Mouse (Mus musculus): ENCODE measurements around the gene Trpm8. TPM values are rescaled to one million over a fixed set of nuclear protein-coding genes. Genes with fewer than 3 reads are reported as not detected.

Trpm8 gene
- polyA plus RNA-seq, 1 experiment from 2014 or later: not detected

GRCm38 (mm10) chr1:88422045-88422444, 144.6 kb downstream of the Trpm8 start:
- Histone ChIP-seq H3K9me3 (replicated peaks) (no peaks in the 10 kb centered on the region), H3K9ac (no peak overlapping the region), H3K4me1 (no peaks in the 10 kb centered on the region), H3K27ac (no peak overlapping the region), H3K36me3 (no peaks in the 10 kb centered on the region), H3K4me3 (no peak overlapping the region), H3K27me3 (replicated peaks) (no peaks in the 10 kb centered on the region), H3K4me2 (no peak overlapping the region)
- ATAC-seq: no peak
- WGBS (ENCODE audit: insufficient replicate concordance): 69% methylated on average over 10 of the region's 10 CpGs

GRCm38 (mm10) chr1:88422846-88423395, 145.5 kb downstream of the Trpm8 start:
- H3K36me3 ChIP-seq: no peaks in the 10 kb centered on the region
- no peaks in the 10 kb centered on the region for H3K27me3 ChIP-seq (replicated peaks)
- H3K4me1 ChIP-seq: no peaks in the 10 kb centered on the region
- H3K27ac ChIP-seq: no peak overlapping the region
- ATAC-seq: no peak
- no peak overlapping the region for H3K9ac ChIP-seq
- 57% methylated on average over 7 of the region's 7 CpGs for WGBS (ENCODE audit: insufficient replicate concordance)
- no peak overlapping the region for H3K4me2 ChIP-seq
- H3K9me3 ChIP-seq (replicated peaks): no peaks in the 10 kb centered on the region
- H3K4me3 ChIP-seq: no peak overlapping the region

GRCm38 (mm10) chr1:88424602-88425252, 147.3 kb downstream of the Trpm8 start:
- no peaks in the 10 kb centered on the region for H3K9me3 ChIP-seq (replicated peaks)
- H3K4me2 ChIP-seq: no peak overlapping the region
- no peaks in the 10 kb centered on the region for H3K4me1 ChIP-seq
- no peak overlapping the region for H3K9ac ChIP-seq
- H3K27me3 ChIP-seq (replicated peaks): no peaks in the 10 kb centered on the region
- no peak overlapping the region for H3K4me3 ChIP-seq
- WGBS (ENCODE audit: insufficient replicate concordance): 15% methylated on average over 8 of the region's 8 CpGs
- no peak for ATAC-seq
- H3K27ac ChIP-seq: no peak overlapping the region
- no peaks in the 10 kb centered on the region for H3K36me3 ChIP-seq

- no peak for ATAC-seq
- WGBS (ENCODE audit: insufficient replicate concordance): 64% methylated on average over 11 of the region's 11 CpGs
- H3K36me3 ChIP-seq: no peaks in the 10 kb centered on the region
- no peak overlapping the region for H3K4me2 ChIP-seq
- H3K4me3 ChIP-seq: no peak overlapping the region
- no peaks in the 10 kb centered on the region for H3K4me1 ChIP-seq
- H3K9ac ChIP-seq: no peak overlapping the region
- no peak overlapping the region for H3K27ac ChIP-seq
- H3K27me3 ChIP-seq (replicated peaks): no peaks in the 10 kb centered on the region
- H3K9me3 ChIP-seq (replicated peaks): no peaks in the 10 kb centered on the region
Measured at GRCm38 (mm10) chr1:88427987-88428741, 150.7 kb downstream of the Trpm8 start.

GRCm38 (mm10) chr1:88429413-88429812, 152.0 kb downstream of the Trpm8 start:
- no peaks in the 10 kb centered on the region for H3K36me3 ChIP-seq
- 17% methylated on average over 1 of the region's 1 CpGs for WGBS (ENCODE audit: insufficient replicate concordance)
- H3K9ac ChIP-seq: no peak overlapping the region
- no peak overlapping the region for H3K4me3 ChIP-seq
- no peak overlapping the region for H3K27ac ChIP-seq
- no peak for ATAC-seq
- no peaks in the 10 kb centered on the region for H3K4me1 ChIP-seq
- H3K4me2 ChIP-seq: no peak overlapping the region
- H3K9me3 ChIP-seq (replicated peaks): no peaks in the 10 kb centered on the region
- H3K27me3 ChIP-seq (replicated peaks): no peaks in the 10 kb centered on the region

GRCm38 (mm10) chr1:88431262-88431661, 153.8 kb downstream of the Trpm8 start:
- Histone ChIP-seq H3K9me3 (replicated peaks) (no peaks in the 10 kb centered on the region), H3K4me1 (no peaks in the 10 kb centered on the region), H3K9ac (no peak overlapping the region), H3K4me3 (no peak overlapping the region), H3K36me3 (no peaks in the 10 kb centered on the region), H3K27me3 (replicated peaks) (no peaks in the 10 kb centered on the region), H3K27ac (no peak overlapping the region), H3K4me2 (no peak overlapping the region)
- ATAC-seq: no peak
- WGBS (ENCODE audit: insufficient replicate concordance): 70% methylated on average over 4 of the region's 4 CpGs

- Histone ChIP-seq H3K4me2 (no peak overlapping the region), H3K4me1 (no peaks in the 10 kb centered on the region), H3K27ac (no peak overlapping the region), H3K27me3 (replicated peaks) (no peaks in the 10 kb centered on the region), H3K4me3 (no peak overlapping the region), H3K36me3 (no peaks in the 10 kb centered on the region), H3K9me3 (replicated peaks) (no peaks in the 10 kb centered on the region), H3K9ac (no peak overlapping the region)
- 33% methylated on average over 3 of the region's 3 CpGs for WGBS (ENCODE audit: insufficient replicate concordance)
- ATAC-seq: no peak
Measured at GRCm38 (mm10) chr1:88432601-88433000, 155.1 kb downstream of the Trpm8 start.

GRCm38 (mm10) chr1:88433096-88433883, 155.8 kb downstream of the Trpm8 start:
- H3K27ac ChIP-seq: no peak overlapping the region
- WGBS (ENCODE audit: insufficient replicate concordance): 26% methylated on average over 6 of the region's 6 CpGs

GRCm38 (mm10) chr1:88434057-88434456, 156.6 kb downstream of the Trpm8 start:
- Histone ChIP-seq H3K9me3 (replicated peaks) (no peaks in the 10 kb centered on the region), H3K36me3 (no peaks in the 10 kb centered on the region), H3K4me3 (no peak overlapping the region), H3K27ac (no peak overlapping the region), H3K4me2 (no peak overlapping the region), H3K4me1 (no peaks in the 10 kb centered on the region), H3K27me3 (replicated peaks) (no peaks in the 10 kb centered on the region), H3K9ac (no peak overlapping the region)
- ATAC-seq: no peak
- 59% methylated on average over 4 of the region's 4 CpGs for WGBS (ENCODE audit: insufficient replicate concordance)

More at GRCm38 (mm10) chr1:88433096-88433883, 155.8 kb downstream of the Trpm8 start:
- no peak overlapping the region for H3K4me3 ChIP-seq
- no peaks in the 10 kb centered on the region for H3K9me3 ChIP-seq (replicated peaks)
- H3K4me2 ChIP-seq: no peak overlapping the region
- H3K27me3 ChIP-seq (replicated peaks): no peaks in the 10 kb centered on the region
- no peak for ATAC-seq
- H3K9ac ChIP-seq: no peak overlapping the region
- H3K4me1 ChIP-seq: no peaks in the 10 kb centered on the region
- H3K36me3 ChIP-seq: no peaks in the 10 kb centered on the region

- H3K36me3 ChIP-seq: no peaks in the 10 kb centered on the region
- no peak for ATAC-seq
- 68% methylated on average over 9 of the region's 9 CpGs for WGBS (ENCODE audit: insufficient replicate concordance)
Measured at GRCm38 (mm10) chr1:88437206-88438126, 160.0 kb downstream of the Trpm8 start.

More at GRCm38 (mm10) chr1:88437206-88438126, 160.0 kb downstream of the Trpm8 start:
- Histone ChIP-seq H3K27me3 (replicated peaks) (no peaks in the 10 kb centered on the region), H3K4me1 (no peaks in the 10 kb centered on the region), H3K4me3 (no peak overlapping the region), H3K9me3 (replicated peaks) (no peaks in the 10 kb centered on the region), H3K4me2 (no peak overlapping the region), H3K9ac (no peak overlapping the region), H3K27ac (no peak overlapping the region)
